Mouse (Mus musculus): ENCODE measurements at regions not wholly inside any gene's neighbourhood (a gene's known extent, or its start where the extent isn't known, plus 50 kb on each side); places are given as distances from the start of the nearest gene placed in this dataset.

DNA sequence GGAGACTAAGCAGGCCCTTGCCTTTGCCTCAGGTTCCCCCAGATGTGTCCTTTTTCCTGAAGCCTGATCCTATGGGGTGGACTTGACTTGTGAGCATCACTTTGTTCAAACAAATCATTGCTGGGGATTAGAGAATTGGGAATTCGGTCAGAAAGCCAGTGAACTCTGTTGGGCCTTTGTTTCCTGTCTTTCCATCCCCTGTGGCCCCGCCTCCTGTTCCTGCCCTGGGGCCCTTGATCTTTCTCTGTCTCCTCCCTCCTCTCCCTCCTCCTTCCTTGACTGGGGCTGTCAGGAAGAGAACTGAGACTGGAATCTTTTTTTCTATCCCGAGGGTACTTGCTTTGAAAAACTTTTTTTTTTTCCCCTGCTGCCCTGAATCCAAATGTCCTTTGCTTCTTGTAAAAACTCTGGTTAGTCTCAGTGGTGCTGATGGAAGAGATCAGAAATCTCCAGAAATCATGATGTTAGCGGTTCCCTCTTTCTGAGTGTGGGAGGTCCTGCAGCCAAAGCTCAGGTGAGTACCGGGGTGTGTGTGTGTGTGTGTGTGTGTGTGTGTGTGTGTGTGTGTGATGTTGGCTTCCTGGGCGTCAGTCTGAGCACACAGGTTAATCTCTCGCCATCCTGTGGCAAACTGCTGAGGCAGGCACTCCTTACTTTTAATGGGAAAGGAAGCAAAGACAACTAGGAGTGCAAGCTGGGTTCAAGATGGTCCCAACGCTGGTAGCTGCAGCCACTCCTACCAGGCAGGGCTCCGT is 118.7 kb downstream of the Ddx11 start:
- DNase-seq (ENCODE audit: low spot score) (no peak), ATAC-seq (ENCODE audit: insufficient read depth, low read depth) (no peak)
- Histone ChIP-seq H3K36me3 (replicated peaks; ENCODE audit: control insufficient read depth, insufficient read depth, low read length) (no peaks in the 10 kb centered on the region), H3K4me3 (ENCODE audit: low read depth, low read length) (no peak overlapping the region), H3K4me2 (ENCODE audit: low read depth, low read length) (no peak overlapping the region; the same call in 1 of the 2 replicates), H3K27me3 (ENCODE audit: control insufficient read depth, insufficient read depth, low read length) (no peaks in the 10 kb centered on the region), H3K4me1 (ENCODE audit: control insufficient read depth, insufficient read depth) (0 out of 2 replicates have a peak, but pooled peaks cover 3% of the 10 kb centered on the region), H3K27ac (ENCODE audit: low read depth) (no peak overlapping the region), H3K9ac (replicated peaks; ENCODE audit: low read depth, low read length) (no peak overlapping the region), H3K9me3 (replicated peaks; ENCODE audit: control insufficient read depth, low read length) (no peaks in the 10 kb centered on the region)
- TF ChIP-seq CTCF (IDR thresholded peaks at IDR 0.05; ENCODE audit: low read depth) (no peak), EP300 (IDR thresholded peaks at IDR 0.05; ENCODE audit: low read depth) (no peak)
- 27% methylated on average over 9 of the region's 9 CpGs for WGBS

DNA sequence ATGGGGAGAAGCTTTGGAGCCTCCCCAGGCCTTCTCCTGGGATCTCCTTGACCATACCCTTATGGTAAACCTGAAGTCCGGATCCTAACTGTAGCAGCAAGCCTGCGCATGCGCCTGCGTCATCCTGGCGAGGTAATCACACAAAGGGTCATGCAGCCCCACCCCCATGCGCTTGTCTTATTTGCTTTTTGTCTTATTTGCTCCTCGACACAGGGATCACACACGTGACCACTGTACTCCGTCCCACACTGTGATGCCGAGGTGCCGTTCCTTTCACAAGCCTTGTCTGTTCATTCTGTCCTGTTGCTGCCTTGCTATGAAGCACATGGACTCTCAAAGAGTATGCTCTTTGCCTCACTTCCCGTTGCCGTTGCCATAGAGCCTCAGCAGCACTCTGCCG is 120.9 kb downstream of the Ddx11 start:
- Histone ChIP-seq H3K9ac (replicated peaks; ENCODE audit: low read depth, low read length) (no peak overlapping the region), H3K4me2 (ENCODE audit: low read depth, low read length) (no peak overlapping the region), H3K27ac (ENCODE audit: low read depth) (no peak overlapping the region), H3K36me3 (replicated peaks; ENCODE audit: control insufficient read depth, insufficient read depth, low read length) (no peaks in the 10 kb centered on the region), H3K27me3 (ENCODE audit: control insufficient read depth, insufficient read depth, low read length) (no peaks in the 10 kb centered on the region), H3K9me3 (replicated peaks; ENCODE audit: control insufficient read depth, low read length) (no peaks in the 10 kb centered on the region), H3K4me3 (ENCODE audit: low read depth, low read length) (no peak overlapping the region), H3K4me1 (ENCODE audit: control insufficient read depth, insufficient read depth) (0 out of 2 replicates have a peak, but pooled peaks cover 3% of the 10 kb centered on the region)
- TF ChIP-seq CTCF (IDR thresholded peaks at IDR 0.05; ENCODE audit: low read depth) (no peak), EP300 (IDR thresholded peaks at IDR 0.05; ENCODE audit: low read depth) (no peak)
- ATAC-seq (ENCODE audit: insufficient read depth, low read depth) (no peak), DNase-seq (ENCODE audit: low spot score) (no peak)
- 89% methylated on average over 14 of the region's 14 CpGs for WGBS

DNA sequence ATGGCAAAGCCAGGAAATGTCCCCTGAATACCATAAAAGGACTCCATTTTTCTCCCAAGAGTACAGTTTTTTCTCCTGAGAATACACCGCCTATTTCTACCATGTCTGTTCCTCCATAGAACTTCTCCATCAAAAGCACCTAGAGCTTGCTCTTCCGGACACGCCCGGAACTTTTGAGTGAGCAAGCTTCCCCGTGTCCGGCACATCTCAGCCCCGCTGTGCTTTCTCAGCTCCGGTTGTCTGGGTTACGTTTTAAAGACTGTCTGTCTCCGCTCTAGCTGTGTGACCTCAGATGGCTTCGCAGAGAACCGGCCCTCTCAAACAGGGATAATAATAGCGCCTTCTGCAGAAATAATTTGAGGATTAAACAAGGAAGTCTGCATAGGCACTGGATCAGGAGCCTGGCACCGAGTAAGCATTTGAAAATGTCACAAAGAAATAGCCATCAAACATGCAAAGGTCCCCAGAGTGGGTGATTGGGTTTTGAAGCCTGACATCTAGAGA is 122.8 kb downstream of the Ddx11 start:
- ATAC-seq (ENCODE audit: insufficient read depth, low read depth) (no peak), DNase-seq (ENCODE audit: low spot score) (no peak)
- H3K4me1 ChIP-seq (ENCODE audit: control insufficient read depth, insufficient read depth), result 0 out of 2 replicates have a peak, but pooled peaks cover 3% of the 10 kb centered on the region
- H3K4me3 ChIP-seq (ENCODE audit: low read depth, low read length), result no peak overlapping the region
- WGBS, result 44% methylated on average over 14 of the region's 14 CpGs
- no peaks in the 10 kb centered on the region for H3K36me3 ChIP-seq (replicated peaks; ENCODE audit: control insufficient read depth, insufficient read depth, low read length)
- H3K9ac ChIP-seq (replicated peaks; ENCODE audit: low read depth, low read length), result no peak overlapping the region
- no peak overlapping the region for H3K27ac ChIP-seq (ENCODE audit: low read depth)
- no peaks in the 10 kb centered on the region for H3K27me3 ChIP-seq (ENCODE audit: control insufficient read depth, insufficient read depth, low read length)
- H3K4me2 ChIP-seq (ENCODE audit: low read depth, low read length), result no peak overlapping the region
- H3K9me3 ChIP-seq (replicated peaks; ENCODE audit: control insufficient read depth, low read length), result no peaks in the 10 kb centered on the region
- no peak for TF ChIP-seq CTCF (IDR thresholded peaks at IDR 0.05; ENCODE audit: low read depth)
- TF ChIP-seq EP300 (IDR thresholded peaks at IDR 0.05; ENCODE audit: low read depth), result no peak

DNA sequence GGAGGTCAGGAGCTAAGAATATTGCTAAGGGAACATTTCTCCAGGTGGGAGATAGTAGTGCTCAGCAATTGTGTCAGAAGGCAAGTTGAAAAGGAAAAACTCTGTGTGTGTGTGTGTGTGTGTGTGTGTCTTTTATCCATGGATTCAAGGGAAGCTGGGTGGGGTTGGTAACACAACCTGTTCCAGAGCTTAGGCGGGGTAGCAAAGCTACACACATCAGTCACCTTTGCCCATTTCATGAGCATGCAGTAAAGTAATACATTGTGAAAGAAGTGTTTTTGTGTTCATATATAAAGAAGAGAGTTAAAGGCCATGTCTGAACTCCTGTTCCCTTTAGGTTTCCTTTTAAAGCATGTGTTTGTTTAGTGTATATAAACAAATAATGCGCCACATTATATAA is 128.2 kb downstream of the Ddx11 start:
- Histone ChIP-seq H3K9me3 (replicated peaks; ENCODE audit: control insufficient read depth, low read length) (no peaks in the 10 kb centered on the region), H3K36me3 (replicated peaks; ENCODE audit: control insufficient read depth, insufficient read depth, low read length) (no peaks in the 10 kb centered on the region), H3K4me1 (ENCODE audit: control insufficient read depth, insufficient read depth) (peaks cover 10% of the 10 kb centered on the region; the same call in 1 of the 2 replicates), H3K4me2 (ENCODE audit: low read depth, low read length) (no peak overlapping the region), H3K27ac (ENCODE audit: low read depth) (no peak overlapping the region), H3K9ac (replicated peaks; ENCODE audit: low read depth, low read length) (no peak overlapping the region), H3K27me3 (ENCODE audit: control insufficient read depth, insufficient read depth, low read length) (no peaks in the 10 kb centered on the region), H3K4me3 (ENCODE audit: low read depth, low read length) (no peak overlapping the region)
- 85% methylated on average over 2 of the region's 2 CpGs for WGBS
- DNase-seq (ENCODE audit: low spot score) (no peak), ATAC-seq (ENCODE audit: insufficient read depth, low read depth) (no peak)
- TF ChIP-seq EP300 (IDR thresholded peaks at IDR 0.05; ENCODE audit: low read depth) (no peak), CTCF (IDR thresholded peaks at IDR 0.05; ENCODE audit: low read depth) (no peak)

DNA sequence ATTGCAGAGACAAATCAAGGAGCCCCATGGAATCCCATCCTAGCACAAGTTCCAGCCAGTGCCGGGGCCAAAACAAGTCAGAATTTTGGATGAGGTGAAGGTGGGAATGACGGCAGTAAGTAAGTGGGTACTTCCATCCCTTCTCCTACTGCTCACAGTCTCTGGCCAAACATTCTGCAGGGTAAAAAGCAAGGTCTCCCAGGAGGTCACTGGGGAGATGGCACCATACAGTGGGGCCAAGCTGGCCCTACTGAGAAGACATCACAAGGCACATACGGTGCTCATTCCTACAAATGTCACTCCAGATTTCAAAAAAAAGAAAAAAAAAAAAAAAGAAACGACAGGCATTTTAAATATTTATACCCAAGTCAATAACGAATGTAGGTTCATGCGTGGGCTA is 129.6 kb downstream of the Ddx11 start:
- Histone ChIP-seq H3K27ac (ENCODE audit: low read depth) (no peak overlapping the region), H3K4me3 (ENCODE audit: low read depth, low read length) (no peak overlapping the region), H3K9me3 (replicated peaks; ENCODE audit: control insufficient read depth, low read length) (no peaks in the 10 kb centered on the region), H3K4me1 (ENCODE audit: control insufficient read depth, insufficient read depth) (peaks cover 10% of the 10 kb centered on the region; the same call in 1 of the 2 replicates), H3K27me3 (ENCODE audit: control insufficient read depth, insufficient read depth, low read length) (no peaks in the 10 kb centered on the region), H3K9ac (replicated peaks; ENCODE audit: low read depth, low read length) (no peak overlapping the region), H3K36me3 (replicated peaks; ENCODE audit: control insufficient read depth, insufficient read depth, low read length) (no peaks in the 10 kb centered on the region), H3K4me2 (ENCODE audit: low read depth, low read length) (no peak overlapping the region)
- TF ChIP-seq CTCF (IDR thresholded peaks at IDR 0.05; ENCODE audit: low read depth) (no peak), EP300 (IDR thresholded peaks at IDR 0.05; ENCODE audit: low read depth) (no peak)
- ATAC-seq (ENCODE audit: insufficient read depth, low read depth), result no peak
- 79% methylated on average over 6 of the region's 6 CpGs for WGBS
- no peak for DNase-seq (ENCODE audit: low spot score)

Data from heart, postnatal 0 days (tissue).